Mouse (Mus musculus): Measurements from ENCODE around the gene Ddx28.

Gene Ddx28

GRCm38 (mm10) chr8:106011643-106011986, at the start of gene Ddx28:
Gene Ddx28 (minus strand): TSS chr8:106011882.
- DNase-seq (ENCODE audit: extremely low spot score), result no peak

GRCm38 (mm10) chr8:106060521-106060920, 48.8 kb upstream of the Ddx28 start:
- no peak for DNase-seq (ENCODE audit: extremely low spot score)

- no peak for DNase-seq (ENCODE audit: extremely low spot score)
These were observed 48.1 kb upstream of the Ddx28 start for GRCm38 (mm10) chr8:106059613-106060371.

GRCm38 (mm10) chr8:106058731-106059612, 47.3 kb upstream of the Ddx28 start, which contains the start of gene Nfatc3:
Gene Nfatc3 (plus strand): TSS chr8:106058840.
- peak; percentile 95 for DNase-seq (ENCODE audit: extremely low spot score)

- no peak for DNase-seq (ENCODE audit: extremely low spot score)
These were observed 44.8 kb upstream of the Ddx28 start for GRCm38 (mm10) chr8:106056455-106056982.

GRCm38 (mm10) chr8:106055038-106055437, 43.4 kb upstream of the Ddx28 start:
- DNase-seq (ENCODE audit: extremely low spot score), result no peak

GRCm38 (mm10) chr8:106054190-106054811, 42.6 kb upstream of the Ddx28 start:
- DNase-seq (ENCODE audit: extremely low spot score), result no peak

GRCm38 (mm10) chr8:106052510-106053089, 40.9 kb upstream of the Ddx28 start:
- DNase-seq (ENCODE audit: extremely low spot score), result no peak

GRCm38 (mm10) chr8:106051068-106051467, 39.4 kb upstream of the Ddx28 start:
- DNase-seq (ENCODE audit: extremely low spot score), result no peak

GRCm38 (mm10) chr8:106049840-106050239, 38.2 kb upstream of the Ddx28 start:
- DNase-seq (ENCODE audit: extremely low spot score), result no peak

GRCm38 (mm10) chr8:106047854-106048630, 36.4 kb upstream of the Ddx28 start:
- DNase-seq (ENCODE audit: extremely low spot score), result no peak

GRCm38 (mm10) chr8:106046872-106047559, 35.3 kb upstream of the Ddx28 start:
- no peak for DNase-seq (ENCODE audit: extremely low spot score)

- DNase-seq (ENCODE audit: extremely low spot score), result no peak
These were observed 32.5 kb upstream of the Ddx28 start for GRCm38 (mm10) chr8:106044151-106044550.

- no peak for DNase-seq (ENCODE audit: extremely low spot score)
These were observed 31.4 kb upstream of the Ddx28 start for GRCm38 (mm10) chr8:106043055-106043454.

- no peak for DNase-seq (ENCODE audit: extremely low spot score)
These were observed 28.5 kb upstream of the Ddx28 start for GRCm38 (mm10) chr8:106040218-106040617.

- DNase-seq (ENCODE audit: extremely low spot score), result no peak
These were observed 27.9 kb upstream of the Ddx28 start for GRCm38 (mm10) chr8:106039605-106040004.

- DNase-seq (ENCODE audit: extremely low spot score), result no peak
These were observed 27.0 kb upstream of the Ddx28 start for GRCm38 (mm10) chr8:106038721-106039120.

GRCm38 (mm10) chr8:106022483-106022882, 10.8 kb upstream of the Ddx28 start:
- peak; percentile 67 for DNase-seq (ENCODE audit: extremely low spot score)

- DNase-seq (ENCODE audit: extremely low spot score), result no peak
These were observed 6.4 kb upstream of the Ddx28 start for GRCm38 (mm10) chr8:106018039-106018438.

GRCm38 (mm10) chr8:106017130-106017529, 5.4 kb upstream of the Ddx28 start:
- DNase-seq (ENCODE audit: extremely low spot score), result no peak
